Mouse (Mus musculus): ENCODE measurements around the gene Abca7.

DNA sequence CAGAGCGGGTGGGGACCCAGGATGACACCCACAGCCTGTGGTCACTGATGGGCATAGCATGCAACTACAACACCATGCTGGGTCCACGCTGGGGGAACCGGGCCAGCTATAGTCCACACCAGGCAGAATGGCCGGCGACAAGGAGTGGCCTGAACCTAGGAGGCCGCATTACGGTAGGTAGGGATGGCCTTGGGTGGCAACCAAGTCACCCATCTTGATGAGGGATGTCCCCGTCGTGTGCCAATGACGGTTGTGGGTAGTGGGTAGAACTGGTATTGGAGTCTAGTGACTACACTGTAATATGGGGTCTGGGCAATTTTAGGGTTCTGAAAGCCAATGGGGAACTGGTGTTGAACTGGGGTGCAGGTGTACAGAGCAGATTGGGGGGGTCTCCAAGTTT is 20.6 kb downstream of the Abca7 start:
- TF ChIP-seq EP300 (optimal IDR thresholded peaks at IDR 0.05) (no peak), CTCF (IDR thresholded peaks at IDR 0.05; ENCODE audit: low read depth) (no peak)
